Mouse (Mus musculus): ENCODE measurements around the gene Adam12.
"Not testable (repeated sequence)": the region's sequence is repeated elsewhere in the genome, so short reads cannot be mapped to it uniquely, and the experiment has no call there.

Gene Adam12

DNA sequence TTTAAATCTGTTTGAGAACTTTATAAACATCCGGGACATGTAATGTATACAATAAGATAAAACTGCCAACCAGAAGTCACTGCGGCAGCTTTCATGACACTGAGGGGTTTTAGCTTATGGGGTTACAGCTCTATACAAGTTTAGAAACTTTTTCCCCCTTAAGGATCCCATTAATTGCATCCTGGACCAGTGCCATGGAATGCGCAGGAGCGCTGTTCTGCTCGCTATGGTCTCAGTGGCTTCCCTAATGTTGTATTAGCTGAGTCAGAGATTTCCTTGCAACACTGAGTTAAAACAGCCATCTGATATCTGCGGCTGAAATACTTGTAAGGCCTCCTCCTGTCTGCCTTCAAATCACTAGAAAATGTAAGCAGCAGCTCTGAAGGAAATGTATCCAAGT, 298.6 kb downstream of the Adam12 start:
- DNase-seq (ENCODE audit: low read depth) = no peak

GRCm38 (mm10) chr7:133931481-133931880, 300.5 kb downstream of the Adam12 start:
- no peak for DNase-seq (ENCODE audit: low read depth)

- DNase-seq (ENCODE audit: low read depth) = no peak
These were observed 303.0 kb downstream of the Adam12 start for GRCm38 (mm10) chr7:133928981-133929380.

- DNase-seq (ENCODE audit: low read depth) = no peak
These were observed 306.2 kb downstream of the Adam12 start for GRCm38 (mm10) chr7:133925771-133926170.

DNA sequence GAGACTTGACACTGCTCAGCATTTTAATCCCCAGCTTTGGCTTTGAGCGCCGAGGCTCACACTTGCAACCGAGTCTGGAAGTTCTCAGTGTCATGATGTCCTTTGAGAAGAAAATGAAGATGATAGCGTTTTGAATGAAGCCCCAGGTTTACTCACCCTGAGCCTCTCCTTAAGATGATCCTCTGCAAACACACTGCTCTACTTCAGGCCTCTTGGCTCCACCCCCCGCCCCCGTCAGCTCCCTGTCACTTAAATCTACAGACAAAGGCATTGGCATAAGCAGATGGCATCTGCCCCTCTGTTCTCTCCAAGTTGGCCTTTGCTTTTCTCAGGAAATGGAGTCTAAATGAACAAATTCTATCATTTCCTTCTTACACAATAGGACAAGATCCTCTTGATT, 308.0 kb downstream of the Adam12 start:
- DNase-seq (ENCODE audit: low read depth) = no peak

- no peak for DNase-seq (ENCODE audit: low read depth)
These were observed 310.7 kb downstream of the Adam12 start for GRCm38 (mm10) chr7:133921291-133921690.

DNA sequence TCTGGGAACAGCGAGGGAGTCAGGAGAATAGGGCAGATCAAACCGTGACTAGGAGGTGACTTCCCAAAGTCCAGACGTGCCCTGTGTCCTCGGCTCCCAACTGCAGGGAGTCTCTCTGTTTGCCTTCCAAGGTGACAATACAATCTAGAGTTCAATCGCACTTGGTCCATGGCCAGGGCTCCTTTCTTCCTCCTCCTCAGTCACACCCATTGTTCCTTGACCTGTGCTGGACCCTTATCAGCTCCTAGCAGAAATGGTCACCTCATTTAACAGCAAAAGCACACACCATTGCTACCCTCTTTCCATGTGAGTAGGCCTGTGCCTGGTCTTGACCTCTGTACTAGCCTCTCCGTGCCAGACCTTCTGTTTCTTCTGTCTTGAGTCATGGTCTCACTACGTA, 311.2 kb downstream of the Adam12 start:
- no peak for DNase-seq (ENCODE audit: low read depth)

GRCm38 (mm10) chr7:133919918-133920317, 312.0 kb downstream of the Adam12 start:
- no peak for DNase-seq (ENCODE audit: low read depth)

DNA sequence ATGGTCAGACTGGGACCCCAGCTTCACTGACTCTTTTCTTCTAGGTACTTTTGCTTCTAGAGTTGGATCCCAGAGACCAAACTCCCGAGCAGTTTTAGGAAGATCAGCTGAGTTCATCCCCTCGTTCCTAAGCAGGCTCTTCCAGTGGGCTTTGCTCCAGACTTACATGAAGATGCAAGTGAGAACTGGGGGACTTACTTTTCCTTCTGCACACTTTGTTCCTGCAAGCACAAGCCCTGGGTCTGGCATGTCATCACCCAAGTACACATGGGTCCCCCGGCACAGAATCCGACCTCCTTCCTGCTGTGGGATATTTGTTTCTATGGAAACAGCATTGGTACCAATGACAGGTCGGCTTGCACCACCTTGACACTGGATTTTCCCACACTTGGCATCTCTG, 312.6 kb downstream of the Adam12 start:
- DNase-seq (ENCODE audit: low read depth) = no peak

DNA sequence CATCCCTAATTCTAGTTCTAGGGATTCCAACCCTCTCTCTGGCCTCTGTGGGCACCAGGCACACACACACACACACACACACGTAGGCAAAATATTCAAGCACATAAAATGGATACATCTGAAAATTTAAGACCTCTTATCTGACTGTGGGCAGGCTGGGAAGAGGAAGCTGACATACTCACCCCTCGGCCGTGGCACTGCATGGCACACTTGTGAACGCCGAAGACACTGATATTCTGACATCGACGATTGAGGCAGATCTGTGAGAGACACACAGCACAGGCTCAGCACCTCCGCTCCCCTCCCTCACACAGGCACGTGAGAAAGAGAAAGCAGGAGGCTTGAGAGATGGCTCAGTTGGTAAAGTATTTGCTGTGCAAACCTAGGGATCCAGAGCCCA, 315.7 kb downstream of the Adam12 start:
- no peak for DNase-seq (ENCODE audit: low read depth)

DNA sequence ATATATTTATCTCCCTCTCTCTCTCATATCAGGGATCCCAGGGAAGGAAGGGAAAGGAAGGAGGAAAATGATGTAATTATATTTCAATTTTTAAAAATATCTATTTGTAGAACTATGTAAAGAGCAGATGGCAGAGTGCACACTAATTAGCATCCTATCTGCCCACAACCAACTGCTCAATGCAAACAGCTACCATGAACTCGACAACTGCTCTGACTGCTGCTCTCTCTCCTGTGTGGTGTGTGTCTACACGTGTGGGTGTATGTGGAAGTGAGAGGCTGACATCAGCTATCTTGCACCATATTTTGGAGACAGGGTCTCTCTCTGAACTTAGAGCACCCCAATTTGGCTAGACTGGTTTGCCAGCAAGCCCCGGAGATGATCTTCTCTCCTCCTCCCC, 320.1 kb downstream of the Adam12 start:
- no peak for DNase-seq (ENCODE audit: low read depth)

DNA sequence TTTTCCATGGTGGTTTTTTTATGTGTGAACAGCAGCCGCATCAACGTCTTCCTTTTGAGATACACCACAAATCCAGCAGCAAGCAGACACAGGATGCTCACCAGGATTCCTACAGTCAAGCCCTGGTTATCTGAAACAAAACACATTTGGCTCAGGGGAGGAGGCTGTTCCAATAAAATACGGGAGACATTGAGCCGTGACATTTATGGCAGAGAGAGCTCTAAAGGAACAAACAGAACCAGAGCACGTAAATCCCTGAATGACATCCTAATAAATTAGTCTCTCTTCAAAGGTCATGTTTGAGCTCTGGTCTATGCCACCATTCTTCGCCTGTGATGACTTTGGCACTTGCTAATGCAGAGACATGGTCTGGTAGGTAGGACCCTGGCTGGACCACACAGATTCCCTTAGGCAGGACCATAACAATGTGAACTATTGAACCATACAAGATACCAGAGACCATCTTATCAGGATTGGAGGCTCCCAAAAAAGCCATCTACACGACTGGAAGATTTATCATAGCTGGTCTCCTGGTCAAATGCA, 322.0 kb downstream of the Adam12 start:
- no peak for DNase-seq (ENCODE audit: low read depth)

GRCm38 (mm10) chr7:133908966-133909365, 323.0 kb downstream of the Adam12 start:
- no peak for DNase-seq (ENCODE audit: low read depth)

DNA sequence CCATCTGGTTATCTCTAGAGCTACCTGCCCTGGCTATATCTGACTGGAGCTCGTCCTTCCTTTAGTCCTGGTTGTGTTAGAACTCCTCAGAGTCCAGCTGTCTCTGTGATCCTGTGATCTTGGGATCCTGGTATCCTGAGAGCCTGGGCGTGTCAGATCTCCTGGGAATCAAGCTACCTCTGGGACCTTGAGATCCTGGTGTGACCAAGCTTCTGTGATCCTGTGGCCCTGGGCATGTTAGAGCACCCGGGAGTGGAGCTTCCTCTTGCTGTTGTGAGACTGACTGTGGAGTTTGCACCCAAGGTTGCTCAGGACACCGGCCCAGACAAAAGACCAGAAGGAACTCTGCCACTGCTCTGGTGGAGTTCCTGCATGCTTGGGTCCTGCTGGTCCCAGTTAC, 332.6 kb downstream of the Adam12 start:
- DNase-seq (ENCODE audit: low read depth) = no peak

DNA sequence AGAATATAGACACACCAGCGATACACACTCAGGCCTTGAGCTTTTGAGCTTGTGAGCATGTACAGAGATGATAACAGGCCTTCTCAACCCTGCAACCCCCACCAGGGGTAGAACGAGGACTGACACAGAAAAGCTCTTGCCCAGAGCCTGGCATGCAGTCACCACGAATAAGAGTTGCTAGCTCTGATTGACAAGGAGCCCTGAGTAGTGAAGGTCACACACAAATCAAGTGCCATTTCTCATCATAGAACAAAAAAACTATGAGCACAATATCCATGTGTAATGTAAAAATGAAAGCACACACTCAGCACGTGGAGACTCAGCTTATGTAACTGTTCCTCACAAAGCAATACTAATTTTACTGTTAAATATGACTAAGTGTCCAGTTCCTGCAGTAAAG, 340.1 kb downstream of the Adam12 start:
- no peak for DNase-seq (ENCODE audit: low read depth)

DNA sequence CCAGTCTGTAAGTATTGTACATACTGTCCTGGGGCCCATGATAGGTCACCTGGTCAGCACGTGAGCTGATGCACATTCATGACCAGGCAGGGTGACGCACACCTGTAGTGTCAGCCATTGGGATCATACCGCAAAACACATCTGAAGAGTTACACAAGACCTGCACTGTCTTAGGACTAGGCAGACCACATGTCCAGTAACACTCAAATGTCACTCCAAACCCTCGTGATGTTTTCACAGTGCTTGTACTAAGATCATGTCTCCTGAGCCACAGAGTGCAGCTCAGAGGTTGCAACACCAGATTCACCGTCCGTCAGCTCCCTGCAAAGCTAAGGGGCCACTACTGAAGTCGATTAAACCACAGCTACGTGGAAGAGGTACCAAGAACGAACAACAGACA, 340.6 kb downstream of the Adam12 start:
- DNase-seq (ENCODE audit: low read depth) = no peak

GRCm38 (mm10) chr7:133889986-133890385, 342.0 kb downstream of the Adam12 start:
- DNase-seq (ENCODE audit: low read depth) = no peak

- DNase-seq (ENCODE audit: low read depth) = no peak
These were observed 342.7 kb downstream of the Adam12 start for GRCm38 (mm10) chr7:133888926-133889920.

DNA sequence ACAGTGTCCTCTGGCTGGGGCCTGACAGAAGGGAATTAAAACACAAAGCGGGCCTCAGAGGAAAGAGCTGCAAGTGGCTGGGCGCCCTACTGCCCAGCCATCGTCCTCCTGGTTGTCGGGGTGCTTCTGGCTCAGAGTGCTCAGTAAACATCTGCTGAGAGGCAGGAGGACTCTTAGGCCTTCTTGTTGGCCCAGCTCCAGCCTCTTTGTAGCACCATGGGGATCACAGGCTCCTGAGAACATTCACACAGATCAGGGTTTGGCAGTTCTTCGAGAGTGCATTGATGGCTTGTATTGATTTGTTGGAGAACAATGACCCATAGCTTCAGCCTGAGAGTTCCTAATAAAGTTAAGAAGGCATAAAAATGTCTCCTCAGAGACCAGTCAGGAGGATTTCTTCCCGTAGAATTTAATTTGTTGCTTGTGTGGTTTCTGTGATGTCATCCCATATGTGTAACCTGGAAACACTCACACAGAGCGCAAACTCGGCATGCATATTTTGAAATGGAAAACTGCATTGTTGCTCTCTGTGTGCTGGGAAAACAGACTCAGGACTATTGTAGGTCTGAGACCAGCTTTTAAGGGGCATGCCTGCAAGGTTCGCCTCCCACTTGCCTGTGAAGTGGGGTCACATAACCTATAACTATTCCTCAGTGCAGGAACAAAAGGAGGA, 347.1 kb downstream of the Adam12 start:
- not testable (repeated sequence) for DNase-seq (ENCODE audit: low read depth)

GRCm38 (mm10) chr7:133879761-133880160, 352.2 kb downstream of the Adam12 start:
- no peak for DNase-seq (ENCODE audit: low read depth)

DNA sequence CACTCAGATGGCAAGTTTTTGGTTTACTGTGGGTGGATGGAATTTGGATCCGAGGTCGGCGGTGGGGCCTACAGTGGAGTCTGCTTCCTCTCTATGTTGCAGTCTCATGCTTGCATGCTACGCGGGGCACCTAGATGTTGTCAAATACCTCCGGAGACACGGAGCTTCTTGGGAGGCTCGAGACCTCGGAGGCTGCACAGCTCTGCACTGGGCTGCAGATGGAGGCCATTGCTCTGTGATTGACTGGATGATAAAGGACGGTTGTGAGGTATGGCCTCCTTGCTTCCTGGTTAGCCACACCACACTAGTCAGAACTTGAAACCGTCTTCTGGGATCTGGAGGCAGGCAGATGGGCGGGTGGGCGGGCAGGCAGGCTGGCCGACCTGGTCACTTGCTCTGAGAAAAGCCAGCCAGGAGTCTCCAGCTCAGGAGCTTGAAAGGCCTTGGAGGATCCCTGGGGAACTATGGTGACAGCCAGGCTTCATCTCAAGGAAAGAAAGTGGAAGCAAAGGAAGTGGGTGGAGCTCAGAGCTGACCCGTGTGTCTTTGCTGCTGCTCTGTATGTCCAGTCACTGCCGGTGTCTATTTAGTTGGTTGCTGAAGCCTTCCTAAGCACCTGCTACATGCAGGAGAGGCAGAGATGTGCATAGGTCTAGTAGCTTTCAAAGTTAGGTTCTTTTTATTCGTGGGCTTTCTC, 355.2 kb downstream of the Adam12 start:
- DNase-seq (ENCODE audit: low read depth) = no peak

DNA sequence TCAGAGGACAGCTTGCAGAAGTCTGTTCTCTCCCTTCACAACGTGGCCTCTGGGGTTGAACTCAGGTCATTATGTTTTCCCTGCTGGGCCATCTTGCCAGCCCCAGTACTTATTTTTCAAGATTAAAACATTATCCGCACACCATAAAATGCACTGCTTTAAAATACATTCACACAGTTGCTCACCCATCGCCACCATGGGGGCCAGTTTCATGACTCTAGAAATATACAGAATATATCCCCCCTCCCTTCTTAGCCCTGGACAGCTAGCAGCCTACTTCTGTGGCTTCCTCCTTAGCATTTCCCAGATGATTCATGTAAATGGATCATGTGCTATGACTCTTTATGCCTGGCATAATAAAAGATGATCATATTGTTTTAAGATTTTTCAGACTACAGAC, 355.8 kb downstream of the Adam12 start:
- DNase-seq (ENCODE audit: low read depth) = no peak
